Mouse (Mus musculus) spleen, adult 2 months (tissue): ENCODE data around the gene Il10.

Source experiments
- CTCF ChIP-seq: fragments of 200-500 bp; IDR thresholded peaks from 2 replicates; pipeline ENCODE4 v1.5.1; 2011; ENCODE audit warnings: mild to moderate bottlenecking, inconsistent platforms; ENCODE audit not compliant: insufficient read depth, insufficient read length, insufficient replicate concordance; ENCODE audit errors: extremely low read depth
- POLR2A ChIP-seq: fragments of 200-500 bp; IDR thresholded peaks from 2 replicates; pipeline ENCODE4 v1.6.1; 2011; ENCODE audit warnings: low read depth, low read length, inconsistent platforms

- no peak for TF ChIP-seq CTCF
- no peak for TF ChIP-seq POLR2A
These were observed 44.6 kb downstream of the Il10 start for GRCm38 (mm10) chr1:131064202-131064601.
